8 mouse cellular contexts compared by ENCODE assay signal in the genomic region with DNA sequence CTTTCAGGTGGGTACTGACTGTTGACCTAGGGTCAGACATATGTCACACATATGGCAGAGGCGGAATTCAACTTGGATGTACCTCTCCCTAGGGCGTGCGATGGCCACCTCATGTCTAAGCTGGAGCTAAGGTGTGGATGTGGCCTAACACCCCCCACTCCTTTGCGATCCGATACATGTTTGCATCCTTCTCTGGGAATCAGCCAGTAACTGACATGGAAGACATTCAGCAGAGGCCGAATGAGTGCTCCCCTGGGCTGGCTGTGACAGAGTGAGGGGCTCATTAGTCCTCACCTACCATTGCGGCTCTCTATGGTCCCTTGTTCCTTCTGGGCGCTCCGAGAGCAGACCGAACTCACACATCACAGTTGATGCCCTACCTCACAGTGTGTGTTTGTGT. TPM values are rescaled to one million over a fixed set of nuclear protein-coding genes. Genes with fewer than 3 reads are reported as not detected.
DNase-seq lines count a peak whose midpoint lies in the region; ATAC-seq lines count a peak whose summit lies in the region.

No protein-coding gene starts in this region.

- H3K9me3 ChIP-seq in kidney, embryonic 14.5 days (ENCODE audit: control insufficient read depth, low read length), result no peaks in the 10 kb centered on the region
- H3K9me3 ChIP-seq in hindbrain, embryonic 10.5 days, result no peaks in the 10 kb centered on the region
- no peaks in the 10 kb centered on the region for H3K9me3 ChIP-seq in midbrain, embryonic 11.5 days (ENCODE audit: control insufficient read depth, low read length)

- H3K4me1 ChIP-seq in kidney, embryonic 14.5 days (ENCODE audit: control insufficient read depth, insufficient read depth, low read length), result peaks cover 7% of the 10 kb centered on the region; the same call in 1 of the 2 replicates
- H3K4me1 ChIP-seq in brown adipose tissue, adult 24 weeks (ENCODE audit: control insufficient read depth, insufficient read depth, insufficient read length, low read length), result peaks cover 5% of the 10 kb centered on the region; the same call in 1 of the 2 replicates
- H3K4me1 ChIP-seq in hindbrain, embryonic 10.5 days (replicated peaks), result peaks cover 39% of the 10 kb centered on the region
- H3K4me1 ChIP-seq in midbrain, embryonic 11.5 days (ENCODE audit: control insufficient read depth, insufficient read depth, low read length), result peaks cover 18% of the 10 kb centered on the region

- peak overlapping the region; percentile 72 for H3K4me2 ChIP-seq in kidney, embryonic 14.5 days (replicated peaks; ENCODE audit: low read depth, low read length)
- H3K4me2 ChIP-seq in midbrain, embryonic 11.5 days, result peak overlapping the region; percentile 65

- H3K36me3 ChIP-seq in kidney, embryonic 14.5 days (ENCODE audit: control insufficient read depth, insufficient read depth, low read length), result peaks cover 7% of the 10 kb centered on the region; the same call in 1 of the 2 replicates
- peaks cover 11% of the 10 kb centered on the region for H3K36me3 ChIP-seq in hindbrain, embryonic 10.5 days
- H3K36me3 ChIP-seq in midbrain, embryonic 11.5 days (ENCODE audit: control insufficient read depth, insufficient read depth, low read length), result no peaks in the 10 kb centered on the region

- no peak for DNase-seq in kidney, adult 18-20 months
- DNase-seq in hindbrain, embryonic 10.5 days (ENCODE audit: low spot score), result no peak
- no peak for DNase-seq in midbrain, embryonic 11.5 days (ENCODE audit: low spot score, missing footprints)
- no peak for DNase-seq in left cerebral cortex, adult 11 months (ENCODE audit: low spot score)
- DNase-seq in urinary bladder, postnatal 36 days (ENCODE audit: low spot score in 2 of 2), result no peak
- no peak for DNase-seq in layer of hippocampus, postnatal 10 days (ENCODE audit: low spot score in 2 of 2)

- H3K9ac ChIP-seq in kidney, embryonic 14.5 days (ENCODE audit: low read depth, low read length), result peak overlapping the region; percentile 69; the same call in 1 of the 2 replicates
- peak overlapping the region; percentile 78 for H3K9ac ChIP-seq in midbrain, embryonic 11.5 days (ENCODE audit: low read length)

- H3K27me3 ChIP-seq in kidney, embryonic 14.5 days (ENCODE audit: control insufficient read depth, insufficient read depth, low read length), result no peaks in the 10 kb centered on the region
- H3K27me3 ChIP-seq in hindbrain, embryonic 10.5 days (ENCODE audit: insufficient read depth, poor library complexity, severe bottlenecking), result no peaks in the 10 kb centered on the region
- H3K27me3 ChIP-seq in midbrain, embryonic 11.5 days (ENCODE audit: control insufficient read depth, insufficient read depth, low read length), result no peaks in the 10 kb centered on the region

- H3K27ac ChIP-seq in kidney, embryonic 14.5 days (ENCODE audit: low read depth, low read length), result peak overlapping the region; percentile 79; the same call in 1 of the 2 replicates
- H3K27ac ChIP-seq in brown adipose tissue, adult 24 weeks (replicated peaks; ENCODE audit: low read depth, low read length), result peak overlapping the region; percentile 76
- peak overlapping the region; percentile 93 for H3K27ac ChIP-seq in hindbrain, embryonic 10.5 days
- peak overlapping the region; percentile 60 for H3K27ac ChIP-seq in midbrain, embryonic 11.5 days (ENCODE audit: low read depth, low read length)

- peak overlapping the region; percentile 67; the same call in 1 of the 2 replicates for H3K4me3 ChIP-seq in kidney, embryonic 14.5 days (ENCODE audit: low read length)
- H3K4me3 ChIP-seq in brown adipose tissue, adult 24 weeks (ENCODE audit: insufficient read depth, low read depth, low read length), result peak overlapping the region; percentile 72
- peak overlapping the region; percentile 77 for H3K4me3 ChIP-seq in hindbrain, embryonic 10.5 days
- peak overlapping the region; percentile 66 for H3K4me3 ChIP-seq in midbrain, embryonic 11.5 days (ENCODE audit: low read depth, low read length)

- WGBS in kidney, embryonic 14.5 days, result 89% methylated on average over 10 of the region's 10 CpGs
- 85% methylated on average over 10 of the region's 10 CpGs for WGBS in hindbrain, embryonic 10.5 days
- WGBS in midbrain, embryonic 11.5 days, result 84% methylated on average over 10 of the region's 10 CpGs

- no peak for ATAC-seq in kidney, embryonic 14.5 days (ENCODE audit: low FRiP score, low TSS enrichment)
- peak; percentile 10; the same call in 1 of the 2 replicates for ATAC-seq in midbrain, embryonic 11.5 days (ENCODE audit: low FRiP score)

RNA-seq across cellular contexts. Expression of a gene that starts 0.8 kb away (rescaled TPM):
- 31.1 and 32.8 TPM in 2 replicates for polyA plus RNA-seq in kidney, embryonic 14.5 days (2014; fragmentation: Nextera tagmentation; extraction: Ambion mirVana)
- 22.4 and 24.6 TPM in 2 replicates for polyA plus RNA-seq in brown adipose tissue, adult 24 weeks (2012; ENCODE audit: insufficient read depth, insufficient read length, missing spikeins)
- polyA plus RNA-seq in hindbrain, embryonic 10.5 days (2016; fragmentation: Nextera tagmentation; extraction: Ambion mirVana), result 21.3 and 25.8 TPM in 2 replicates
- polyA plus RNA-seq in midbrain, embryonic 11.5 days (2014; fragmentation: Nextera tagmentation; extraction: Ambion mirVana), result 16.6 and 18.9 TPM in 2 replicates
- 10 to 100 TPM; 26.4 to 28.9 TPM for total RNA-seq in layer of hippocampus, postnatal 10 days (2021)

RNA-seq across cellular contexts. Expression of a gene that starts 11.1 kb away (rescaled TPM):
- 2.2 and 3.7 TPM in 2 replicates for polyA plus RNA-seq in kidney, embryonic 14.5 days (2014; fragmentation: Nextera tagmentation; extraction: Ambion mirVana)
- polyA plus RNA-seq in brown adipose tissue, adult 24 weeks (2012; ENCODE audit: insufficient read depth, insufficient read length, missing spikeins), result 7.6 and 9.3 TPM in 2 replicates
- 4.3 TPM in 2 replicates for polyA plus RNA-seq in hindbrain, embryonic 10.5 days (2016; fragmentation: Nextera tagmentation; extraction: Ambion mirVana)
- 4.0 and 4.5 TPM in 2 replicates for polyA plus RNA-seq in midbrain, embryonic 11.5 days (2014; fragmentation: Nextera tagmentation; extraction: Ambion mirVana)
- 1 to 10 TPM; 4.5 to 6.0 TPM for total RNA-seq in layer of hippocampus, postnatal 10 days (2021)

RNA-seq across cellular contexts. Expression of a gene that starts 17.2 kb away (rescaled TPM):
- polyA plus RNA-seq in kidney, embryonic 14.5 days (2014; fragmentation: Nextera tagmentation; extraction: Ambion mirVana), result 356 and 399 TPM in 2 replicates
- polyA plus RNA-seq in brown adipose tissue, adult 24 weeks (2012; ENCODE audit: insufficient read depth, insufficient read length, missing spikeins), result 157 and 167 TPM in 2 replicates
- polyA plus RNA-seq in hindbrain, embryonic 10.5 days (2016; fragmentation: Nextera tagmentation; extraction: Ambion mirVana), result 341 and 347 TPM in 2 replicates
- 364 and 369 TPM in 2 replicates for polyA plus RNA-seq in midbrain, embryonic 11.5 days (2014; fragmentation: Nextera tagmentation; extraction: Ambion mirVana)
- total RNA-seq in layer of hippocampus, postnatal 10 days (2021), result 100 to 1,000 TPM; 190 to 221 TPM

RNA-seq across cellular contexts. Expression of a gene that starts 35.6 kb away (rescaled TPM):
- polyA plus RNA-seq in kidney, embryonic 14.5 days (2014; fragmentation: Nextera tagmentation; extraction: Ambion mirVana), result 0.74 and 2.0 TPM in 2 replicates
- 0.71 and 2.3 TPM in 2 replicates for polyA plus RNA-seq in brown adipose tissue, adult 24 weeks (2012; ENCODE audit: insufficient read depth, insufficient read length, missing spikeins)
- 0.41 and 1.7 TPM in 2 replicates for polyA plus RNA-seq in hindbrain, embryonic 10.5 days (2016; fragmentation: Nextera tagmentation; extraction: Ambion mirVana)
- polyA plus RNA-seq in midbrain, embryonic 11.5 days (2014; fragmentation: Nextera tagmentation; extraction: Ambion mirVana), result 0.63 and 0.98 TPM in 2 replicates
- total RNA-seq in layer of hippocampus, postnatal 10 days (2021), result under 1 TPM in 1 of 2 experiments, not detected in 1; 0.57 TPM

RNA-seq across cellular contexts. Expression of a gene that starts 46.9 kb away (rescaled TPM):
- polyA plus RNA-seq in kidney, embryonic 14.5 days (2014; fragmentation: Nextera tagmentation; extraction: Ambion mirVana), result not detected in 2 replicates
- polyA plus RNA-seq in brown adipose tissue, adult 24 weeks (2012; ENCODE audit: insufficient read depth, insufficient read length, missing spikeins), result not detected in 2 replicates
- polyA plus RNA-seq in hindbrain, embryonic 10.5 days (2016; fragmentation: Nextera tagmentation; extraction: Ambion mirVana), result 0.32 TPM in 1 of 2 replicates, not detected in the other
- polyA plus RNA-seq in midbrain, embryonic 11.5 days (2014; fragmentation: Nextera tagmentation; extraction: Ambion mirVana), result not detected in 2 replicates
- under 1 TPM; 0.38 to 0.55 TPM for total RNA-seq in layer of hippocampus, postnatal 10 days (2021)
